Mouse (Mus musculus) CH12.LX (cell line): ENCODE data around the gene Cachd1.

Source experiments
- CTCF ChIP-seq, 2 experiments: IDR thresholded peaks in 1 of 2; conservative IDR thresholded peaks in 1 of 2; 2 replicates each; pipeline ENCODE4 v1.5.1; 2011 to 2012; ENCODE audit warnings: low read depth in 2 of 2, low read length in 2 of 2, improper control_type of control experiment in 1 of 2, inconsistent platforms in 1 of 2, mild to moderate bottlenecking in 1 of 2, moderate library complexity in 1 of 2
- MAX ChIP-seq: IDR thresholded peaks from 2 replicates; pipeline ENCODE4 v1.6.1; 2011; ENCODE audit warnings: low read length, improper control_type of control experiment
- MXI1 ChIP-seq: IDR thresholded peaks from 2 replicates; pipeline ENCODE4 v1.6.1; 2011; ENCODE audit warnings: mild to moderate bottlenecking, low read depth, low read length, improper control_type of control experiment

- TF ChIP-seq MXI1, result no peak
- TF ChIP-seq CTCF (conservative IDR thresholded peaks at IDR 0.05 in 1 of 2, IDR thresholded peaks at IDR 0.05 in 1 of 2; ENCODE audit: low read depth in 2 of 2, low read length in 2 of 2), result no peak
- no peak for TF ChIP-seq MAX
These were observed 141.0 kb downstream of the Cachd1 start for GRCm38 (mm10) chr4:100917511-100917910.
